Mouse (Mus musculus) limb, embryonic 12.5 days (tissue): ENCODE measurements around the gene Mitf. TPM values are rescaled to one million over a fixed set of nuclear protein-coding genes. Genes with fewer than 3 reads are reported as not detected.

Experiments
- ATAC-seq: fragments of 200-750 bp; cut with Nextera tagmentation; 2 replicates; pipeline ENCODE4 v1.8.0; 2017; ENCODE audit warnings: low read depth, moderate TSS enrichment; ENCODE audit not compliant: insufficient number of reproducible peaks, insufficient read depth, low FRiP score, low TSS enrichment
- H3K27ac ChIP-seq: fragments of 300-500 bp; sonication (generic); 2 replicates; pipeline ENCODE4 v1.5.1; 2016; ENCODE audit warnings: mild to moderate bottlenecking, moderate library complexity
- H3K27me3 ChIP-seq: fragments of 300-500 bp; sonication (generic); 2 replicates; pipeline ENCODE4 v1.6.1; 2016; ENCODE audit warnings: mild to moderate bottlenecking, moderate library complexity
- H3K36me3 ChIP-seq: fragments of 300-500 bp; sonication (generic); 2 replicates; pipeline ENCODE4 v1.6.1; 2016; ENCODE audit warnings: mild to moderate bottlenecking, moderate library complexity
- H3K4me1 ChIP-seq: fragments of 300-500 bp; sonication (generic); replicated peaks from 2 replicates; pipeline ENCODE4 v1.6.1; 2016
- H3K4me2 ChIP-seq: fragments of 300-500 bp; sonication (generic); 2 replicates; pipeline ENCODE4 v1.6.1; 2016; ENCODE audit warnings: mild to moderate bottlenecking, moderate library complexity
- H3K4me3 ChIP-seq: fragments of 300-500 bp; sonication (generic); replicated peaks from 2 replicates; pipeline ENCODE4 v1.5.1; 2016; ENCODE audit warnings: mild to moderate bottlenecking
- H3K9ac ChIP-seq: fragments of 300-500 bp; sonication (generic); replicated peaks from 2 replicates; pipeline ENCODE4 v1.6.1; 2016; ENCODE audit warnings: mild to moderate bottlenecking, moderate library complexity
- H3K9me3 ChIP-seq: fragments of 300-500 bp; sonication (generic); 2 replicates; pipeline ENCODE4 v1.6.1; 2016; ENCODE audit warnings: mild to moderate bottlenecking, moderate library complexity
- WGBS: fragments of 180-500 bp; shearing (Covaris S2); methylation state at CpG from one replicate; pipeline ENCODE4 v1.1.7; 2016; 5-methylcytosine and 5-hydroxymethylcytosine counted together
- polyA plus RNA-seq: library from polyadenylated mRNA; unstranded; fragments of >200 nt; fragmentation: Nextera tagmentation; extraction: Ambion mirVana; gene quantifications from 2 replicates; pipeline ENCODE4 v1.2.1, GENCODE M21; 2016

The Mitf gene
- polyA plus RNA-seq, 1 experiment from 2014 or later = 1.5 TPM

DNA sequence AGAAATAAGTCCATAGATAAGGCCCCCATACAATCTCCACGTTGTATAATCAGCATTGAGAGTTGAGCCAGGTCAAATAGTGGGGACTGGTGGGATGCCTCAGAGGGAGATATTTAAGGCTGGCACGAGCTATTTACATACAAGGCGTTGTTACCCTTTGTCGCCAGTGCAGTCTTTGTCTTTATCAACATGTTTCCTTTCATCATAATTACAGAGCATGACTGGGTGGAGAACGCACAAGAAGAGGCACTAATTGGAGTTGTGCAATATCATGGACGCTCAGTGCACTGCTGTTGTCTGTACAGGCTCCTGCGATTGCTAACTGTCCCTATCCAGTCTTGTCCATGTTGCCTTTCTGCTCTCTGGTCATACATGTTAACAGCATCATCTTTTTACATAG is 15.0 kb downstream of the Mitf start:
- peaks cover 10% of the 10 kb centered on the region for H3K4me1 ChIP-seq
- no peak for ATAC-seq
- no peak overlapping the region for H3K4me3 ChIP-seq
- no peaks in the 10 kb centered on the region for H3K36me3 ChIP-seq
- no peak overlapping the region for H3K4me2 ChIP-seq
- no peaks in the 10 kb centered on the region for H3K9me3 ChIP-seq
- WGBS = 92% methylated on average over 7 of the region's 7 CpGs
- no peaks in the 10 kb centered on the region for H3K27me3 ChIP-seq
- no peak overlapping the region for H3K27ac ChIP-seq
- H3K9ac ChIP-seq = no peak overlapping the region

DNA sequence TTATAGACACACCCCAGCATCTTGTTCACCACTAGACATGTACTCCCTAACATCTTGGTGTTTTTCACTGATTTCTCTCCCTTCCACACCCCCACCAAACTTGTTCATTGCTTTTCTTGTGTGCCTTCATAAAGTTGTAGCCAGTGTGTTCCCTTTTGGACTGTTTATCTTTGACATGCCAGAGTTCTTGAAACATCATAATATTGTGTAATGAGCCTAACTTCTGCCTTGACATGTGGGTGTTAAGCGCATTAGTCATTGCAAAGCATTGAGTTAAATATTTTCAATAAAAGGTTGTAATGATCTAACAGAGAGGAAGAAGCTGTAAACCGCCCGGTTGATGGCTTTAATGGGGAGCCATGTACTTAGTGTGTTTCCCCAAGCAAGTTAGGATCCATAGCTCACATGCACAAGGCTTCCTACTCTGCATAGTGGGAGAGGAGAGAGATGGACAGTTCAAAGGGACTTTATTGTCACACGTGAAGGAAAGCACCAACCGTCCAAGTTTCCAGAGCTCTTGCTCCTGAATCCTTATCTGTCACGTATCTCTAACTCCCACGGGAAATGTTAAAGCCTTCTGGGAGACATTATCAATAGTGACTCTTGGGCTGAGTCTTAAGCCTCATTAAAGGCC is 19.9 kb downstream of the Mitf start:
- Histone ChIP-seq H3K9me3 (no peaks in the 10 kb centered on the region), H3K4me2 (no peak overlapping the region), H3K27me3 (no peaks in the 10 kb centered on the region), H3K4me3 (no peak overlapping the region), H3K27ac (no peak overlapping the region), H3K9ac (no peak overlapping the region), H3K4me1 (peaks cover 11% of the 10 kb centered on the region), H3K36me3 (no peaks in the 10 kb centered on the region)
- 78% methylated on average over 7 of the region's 7 CpGs for WGBS
- ATAC-seq = no peak

DNA sequence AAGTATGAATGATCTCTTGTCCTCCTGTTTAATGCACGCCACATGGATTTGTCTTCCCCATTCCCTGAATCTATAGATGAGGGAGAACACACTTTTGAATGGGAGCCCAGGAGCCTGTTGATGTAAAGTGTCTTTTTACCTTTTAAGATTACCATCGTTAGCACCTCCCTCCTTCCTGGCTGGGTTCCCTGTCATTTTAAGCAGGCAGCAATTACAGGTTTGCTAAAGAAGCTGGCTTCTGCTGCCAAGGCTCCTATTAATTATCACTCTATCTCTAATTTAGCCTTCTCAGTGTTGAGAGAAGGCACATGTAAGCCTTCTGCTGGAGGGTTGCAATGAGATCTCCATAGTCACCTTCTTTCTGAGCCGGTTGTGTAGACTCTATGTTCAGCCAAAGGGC is 21.2 kb downstream of the Mitf start:
- H3K4me2 ChIP-seq = no peak overlapping the region
- H3K27me3 ChIP-seq = no peaks in the 10 kb centered on the region
- H3K36me3 ChIP-seq = no peaks in the 10 kb centered on the region
- H3K27ac ChIP-seq = no peak overlapping the region
- H3K9me3 ChIP-seq = no peaks in the 10 kb centered on the region
- no peak for ATAC-seq
- WGBS = 60% methylated on average over 3 of the region's 3 CpGs
- no peak overlapping the region for H3K4me3 ChIP-seq
- no peak overlapping the region for H3K9ac ChIP-seq
- H3K4me1 ChIP-seq = peaks cover 11% of the 10 kb centered on the region

GRCm38 (mm10) chr6:97828822-97829719 is 22.2 kb downstream of the Mitf start:
- Histone ChIP-seq H3K9me3 (no peaks in the 10 kb centered on the region), H3K4me1 (peaks cover 11% of the 10 kb centered on the region), H3K4me2 (no peak overlapping the region), H3K9ac (no peak overlapping the region), H3K27ac (no peak overlapping the region), H3K36me3 (no peaks in the 10 kb centered on the region), H3K27me3 (no peaks in the 10 kb centered on the region), H3K4me3 (no peak overlapping the region)
- ATAC-seq = no peak
- WGBS = 56% methylated on average over 13 of the region's 13 CpGs

DNA sequence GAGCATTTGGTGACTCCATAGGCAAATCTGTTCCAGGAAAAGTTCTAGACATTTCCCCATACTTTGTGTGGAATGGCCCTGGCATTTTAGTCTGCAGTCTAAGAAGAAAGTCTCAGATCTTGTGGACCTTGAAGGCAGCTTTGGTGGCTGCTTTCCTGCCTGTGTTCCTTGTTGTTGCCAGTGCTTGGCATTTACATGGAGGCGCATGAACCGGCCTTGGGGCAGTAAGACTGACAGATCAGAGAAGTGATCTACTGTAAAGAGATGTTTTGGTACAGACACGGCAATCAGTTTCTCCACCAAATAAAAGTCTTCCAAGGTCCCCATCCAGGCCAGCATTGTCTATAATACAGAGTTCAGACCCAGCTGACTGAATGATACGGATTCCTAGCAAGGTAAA is 25.6 kb downstream of the Mitf start:
- H3K9ac ChIP-seq = no peak overlapping the region
- no peaks in the 10 kb centered on the region for H3K27me3 ChIP-seq
- H3K36me3 ChIP-seq = no peaks in the 10 kb centered on the region
- no peak overlapping the region for H3K4me2 ChIP-seq
- no peak for ATAC-seq
- no peak overlapping the region for H3K4me3 ChIP-seq
- H3K27ac ChIP-seq = no peak overlapping the region
- peaks cover 11% of the 10 kb centered on the region for H3K4me1 ChIP-seq
- no peaks in the 10 kb centered on the region for H3K9me3 ChIP-seq
- 88% methylated on average over 4 of the region's 4 CpGs for WGBS

DNA sequence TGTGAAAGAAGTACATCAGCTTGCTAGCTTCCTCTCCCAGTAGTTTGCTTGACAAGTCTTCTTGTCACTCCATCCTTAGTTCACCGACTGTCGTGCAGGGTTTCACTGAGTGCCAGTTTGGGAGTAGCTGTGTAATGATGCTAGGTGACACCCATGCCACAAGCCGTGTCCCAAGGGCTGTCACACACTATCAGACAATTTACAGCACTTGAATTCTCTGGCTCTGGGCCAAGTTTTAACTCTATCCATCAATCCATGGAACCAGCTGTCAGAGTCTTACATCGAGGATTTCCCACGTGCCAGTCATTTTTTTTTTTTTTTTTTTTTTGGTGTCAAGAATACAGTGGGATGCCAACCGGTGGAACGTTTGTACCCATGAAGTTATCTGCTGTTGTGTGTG is 29.3 kb downstream of the Mitf start:
- H3K9me3 ChIP-seq = no peaks in the 10 kb centered on the region
- no peak overlapping the region for H3K27ac ChIP-seq
- ATAC-seq = no peak
- no peak overlapping the region for H3K4me2 ChIP-seq
- H3K4me1 ChIP-seq = no peaks in the 10 kb centered on the region
- H3K4me3 ChIP-seq = no peak overlapping the region
- no peaks in the 10 kb centered on the region for H3K36me3 ChIP-seq
- H3K27me3 ChIP-seq = no peaks in the 10 kb centered on the region
- WGBS = 82% methylated on average over 7 of the region's 7 CpGs
- no peak overlapping the region for H3K9ac ChIP-seq

- Histone ChIP-seq H3K4me2 (no peak overlapping the region), H3K27ac (no peak overlapping the region), H3K36me3 (no peaks in the 10 kb centered on the region), H3K9me3 (no peaks in the 10 kb centered on the region), H3K27me3 (no peaks in the 10 kb centered on the region), H3K4me1 (no peaks in the 10 kb centered on the region), H3K4me3 (no peak overlapping the region), H3K9ac (no peak overlapping the region)
- no peak for ATAC-seq
Observed at GRCm38 (mm10) chr6:97837711-97838110, 30.9 kb downstream of the Mitf start.

GRCm38 (mm10) chr6:97839568-97839967 is 32.7 kb downstream of the Mitf start:
- Histone ChIP-seq H3K27me3 (no peaks in the 10 kb centered on the region), H3K9ac (no peak overlapping the region), H3K4me1 (no peaks in the 10 kb centered on the region), H3K27ac (no peak overlapping the region), H3K9me3 (no peaks in the 10 kb centered on the region), H3K4me3 (no peak overlapping the region), H3K36me3 (no peaks in the 10 kb centered on the region), H3K4me2 (no peak overlapping the region)
- ATAC-seq = no peak

DNA sequence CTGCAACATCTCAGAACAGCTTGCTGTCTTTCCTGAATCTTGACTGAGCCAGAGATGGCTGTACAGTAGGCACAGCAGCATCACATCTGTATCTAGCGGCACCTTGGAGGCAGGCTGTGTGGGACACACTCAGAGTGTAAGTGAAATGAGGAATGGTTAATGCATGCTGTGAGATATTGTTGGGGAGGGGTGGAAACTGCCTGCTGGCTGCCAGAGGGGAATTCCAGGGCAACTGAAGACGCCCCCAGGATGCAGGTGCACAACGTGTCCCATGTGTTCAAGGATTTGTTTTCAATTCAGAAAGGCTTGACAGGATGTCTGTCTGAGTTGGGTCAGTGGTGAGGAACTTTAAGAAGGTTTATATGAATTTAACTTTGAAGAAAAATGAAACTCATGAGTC is 37.3 kb downstream of the Mitf start:
- Histone ChIP-seq H3K4me3 (no peak overlapping the region), H3K9me3 (no peaks in the 10 kb centered on the region), H3K4me1 (no peaks in the 10 kb centered on the region; the same call in 1 of the 2 replicates), H3K27ac (no peak overlapping the region), H3K9ac (no peak overlapping the region), H3K36me3 (no peaks in the 10 kb centered on the region), H3K27me3 (no peaks in the 10 kb centered on the region), H3K4me2 (no peak overlapping the region)
- 66% methylated on average over 3 of the region's 3 CpGs for WGBS
- ATAC-seq = no peak

DNA sequence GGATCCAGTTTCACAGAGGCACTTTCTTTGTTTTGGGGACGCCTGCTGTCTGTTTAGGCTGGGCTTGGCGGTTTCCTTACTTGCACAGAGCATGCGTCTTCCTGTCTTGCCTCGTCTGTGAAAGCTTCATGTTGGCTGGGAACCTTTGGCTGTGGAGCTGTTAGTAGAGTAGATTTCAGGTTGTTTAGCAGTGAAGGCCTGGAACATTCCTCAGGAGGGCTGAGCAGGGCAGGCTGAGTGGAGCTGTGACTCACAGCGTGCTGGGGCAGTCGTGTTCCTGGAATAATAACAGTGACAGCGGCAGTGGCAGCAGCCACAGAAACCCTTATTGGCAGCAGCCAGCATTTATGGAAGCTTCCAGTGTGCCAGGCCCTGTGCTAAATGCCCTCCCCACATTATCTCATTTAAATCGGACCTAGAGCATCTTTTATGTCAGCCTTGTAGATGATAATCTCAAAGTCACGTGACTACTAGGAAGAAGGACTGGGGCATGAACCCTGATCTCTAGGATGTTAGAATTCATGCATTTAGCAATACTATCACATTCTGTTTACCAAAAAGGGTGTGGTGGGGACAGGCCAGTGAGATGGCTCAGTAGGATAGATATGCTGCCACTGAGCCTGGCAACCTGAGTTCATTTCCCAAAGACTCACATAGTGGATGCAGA is 41.5 kb downstream of the Mitf start:
- Histone ChIP-seq H3K9ac (no peak overlapping the region), H3K4me1 (no peaks in the 10 kb centered on the region; the same call in 1 of the 2 replicates), H3K4me3 (no peak overlapping the region), H3K27me3 (no peaks in the 10 kb centered on the region), H3K27ac (no peak overlapping the region), H3K36me3 (no peaks in the 10 kb centered on the region), H3K4me2 (no peak overlapping the region), H3K9me3 (no peaks in the 10 kb centered on the region)
- 73% methylated on average over 9 of the region's 9 CpGs for WGBS
- ATAC-seq = no peak

GRCm38 (mm10) chr6:97854236-97854635 is 47.4 kb downstream of the Mitf start:
- Histone ChIP-seq H3K4me1 (no peaks in the 10 kb centered on the region), H3K27me3 (no peaks in the 10 kb centered on the region), H3K9me3 (no peaks in the 10 kb centered on the region), H3K27ac (no peak overlapping the region), H3K9ac (no peak overlapping the region), H3K4me3 (no peak overlapping the region), H3K4me2 (no peak overlapping the region), H3K36me3 (no peaks in the 10 kb centered on the region)
- 94% methylated on average over 2 of the region's 2 CpGs for WGBS
- no peak for ATAC-seq
